Mouse (Mus musculus) hindbrain, embryonic 13.5 days (tissue): Measurements from ENCODE around the gene Kirrel2. TPM values are rescaled to one million over a fixed set of nuclear protein-coding genes. Genes with fewer than 3 reads are reported as not detected.
A peak's percentile ranks its signal among the peaks of the same experiment; 100 is the strongest.

Source experiments
- ATAC-seq: fragments of 200-750 bp; cut with Nextera tagmentation; 2 replicates; pipeline ENCODE4 v1.8.0; 2017; ENCODE audit warnings: moderate TSS enrichment; ENCODE audit not compliant: low FRiP score
- H3K27ac ChIP-seq: fragments of 300-500 bp; sonication (generic); 2 replicates; pipeline ENCODE4 v1.5.1; 2015; ENCODE audit warnings: inconsistent platforms, mild to moderate bottlenecking, moderate library complexity
- H3K27me3 ChIP-seq: fragments of 300-500 bp; sonication (generic); 2 replicates; pipeline ENCODE4 v1.6.1; 2015; ENCODE audit warnings: mild to moderate bottlenecking, inconsistent platforms
- H3K36me3 ChIP-seq: fragments of 300-500 bp; sonication (generic); 2 replicates; pipeline ENCODE4 v1.6.1; 2015; ENCODE audit warnings: mild to moderate bottlenecking, inconsistent platforms
- H3K4me1 ChIP-seq: fragments of 300-500 bp; sonication (generic); replicated peaks from 2 replicates; pipeline ENCODE4 v1.6.1; 2015; ENCODE audit warnings: inconsistent platforms
- H3K4me2 ChIP-seq: fragments of 300-500 bp; sonication (generic); 2 replicates; pipeline ENCODE4 v1.6.1; 2015; ENCODE audit warnings: inconsistent platforms, mild to moderate bottlenecking, moderate library complexity
- H3K4me3 ChIP-seq: fragments of 300-500 bp; sonication (generic); 2 replicates; pipeline ENCODE4 v1.5.1; 2015; ENCODE audit warnings: mild to moderate bottlenecking, inconsistent platforms
- H3K9ac ChIP-seq: fragments of 300-500 bp; sonication (generic); 2 replicates; pipeline ENCODE4 v1.6.1; 2015; ENCODE audit warnings: mild to moderate bottlenecking, inconsistent platforms
- H3K9me3 ChIP-seq: fragments of 300-500 bp; sonication (generic); 2 replicates; pipeline ENCODE4 v1.6.1; 2016; ENCODE audit warnings: inconsistent platforms
- WGBS: fragments of 180-500 bp; shearing (Covaris S2); methylation state at CpG from one replicate; pipeline ENCODE4 v1.1.7; 2015; 5-methylcytosine and 5-hydroxymethylcytosine counted together
- polyA plus RNA-seq: library from polyadenylated mRNA; unstranded; fragments of >200 nt; fragmentation: Nextera tagmentation; extraction: Ambion mirVana; gene quantifications from 2 replicates; pipeline ENCODE4 v1.2.1, GENCODE M21; 2015

Gene Kirrel2
- polyA plus RNA-seq, 1 experiment from 2014 or later, result 10.0 TPM

DNA sequence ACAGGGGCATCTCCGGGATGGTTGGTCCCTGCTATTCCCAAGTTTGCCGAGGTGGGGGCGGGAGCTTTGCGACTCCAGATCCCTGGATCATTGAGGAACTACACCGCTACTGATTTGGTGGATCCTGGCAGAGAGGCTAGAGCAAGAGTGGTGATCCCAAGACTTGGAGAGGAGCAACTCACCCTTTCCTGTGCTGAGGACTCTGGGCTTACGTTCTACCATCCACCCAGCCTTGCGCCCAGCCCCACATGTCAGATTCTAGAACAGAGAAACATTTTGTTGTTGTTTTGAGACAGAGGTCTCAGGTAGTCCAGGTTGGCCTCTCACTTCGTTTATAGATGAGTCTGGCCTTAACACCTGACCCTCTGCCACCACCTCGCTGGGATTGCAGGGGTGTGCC lies 34.9 kb downstream of the Kirrel2 start:
- peaks cover 3% of the 10 kb centered on the region; the same call in 1 of the 2 replicates for H3K9me3 ChIP-seq
- H3K36me3 ChIP-seq, result peaks cover 20% of the 10 kb centered on the region
- H3K4me1 ChIP-seq, result peaks cover 24% of the 10 kb centered on the region
- WGBS, result 17% methylated on average over 9 of the region's 9 CpGs
- peaks cover 8% of the 10 kb centered on the region; the same call in 1 of the 2 replicates for H3K27me3 ChIP-seq
- peak overlapping the region; percentile 81 for H3K9ac ChIP-seq
- peak overlapping the region; percentile 96 for H3K4me2 ChIP-seq
- H3K27ac ChIP-seq, result peak overlapping the region; percentile 72
- ATAC-seq, result peak; percentile 55
- H3K4me3 ChIP-seq, result peak overlapping the region; percentile 62

DNA sequence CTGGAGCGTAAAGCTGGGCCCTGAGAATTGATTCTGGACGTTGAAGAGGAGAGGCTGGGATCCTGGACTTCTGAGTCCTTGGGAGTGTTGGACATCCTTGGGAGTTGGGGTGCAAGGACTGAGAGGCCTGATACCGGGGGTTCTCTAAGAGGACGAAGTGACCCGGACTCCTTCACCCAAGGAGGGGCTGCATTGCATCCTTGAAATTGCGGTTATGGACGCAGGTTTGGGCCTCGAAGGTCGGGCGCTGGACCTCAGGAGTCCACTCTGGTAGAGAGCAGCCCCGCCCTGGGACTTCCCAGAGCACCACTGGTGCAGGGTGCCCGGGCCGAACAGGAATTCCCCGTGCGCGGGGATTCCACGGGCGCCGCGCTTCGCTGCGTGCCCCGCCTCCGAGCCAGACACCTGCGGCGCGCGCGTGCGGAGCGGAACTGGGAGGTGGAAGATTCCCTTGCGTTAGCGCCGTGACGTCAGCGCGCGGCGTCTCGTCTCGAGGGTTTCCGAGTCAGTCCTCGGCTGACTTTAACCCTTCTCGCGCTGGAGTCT lies 35.5 kb downstream of the Kirrel2 start:
- peak overlapping the region; percentile 81 for H3K9ac ChIP-seq
- H3K9me3 ChIP-seq, result peaks cover 3% of the 10 kb centered on the region; the same call in 1 of the 2 replicates
- H3K4me3 ChIP-seq, result peak overlapping the region; percentile 62
- H3K27ac ChIP-seq, result peak overlapping the region; percentile 72
- peaks cover 16% of the 10 kb centered on the region for H3K36me3 ChIP-seq
- under 1% methylated on average over 45 of the region's 45 CpGs for WGBS
- H3K27me3 ChIP-seq, result peaks cover 8% of the 10 kb centered on the region; the same call in 1 of the 2 replicates
- peak; percentile 89 for ATAC-seq
- H3K4me1 ChIP-seq, result peaks cover 24% of the 10 kb centered on the region
- peak overlapping the region; percentile 96 for H3K4me2 ChIP-seq

DNA sequence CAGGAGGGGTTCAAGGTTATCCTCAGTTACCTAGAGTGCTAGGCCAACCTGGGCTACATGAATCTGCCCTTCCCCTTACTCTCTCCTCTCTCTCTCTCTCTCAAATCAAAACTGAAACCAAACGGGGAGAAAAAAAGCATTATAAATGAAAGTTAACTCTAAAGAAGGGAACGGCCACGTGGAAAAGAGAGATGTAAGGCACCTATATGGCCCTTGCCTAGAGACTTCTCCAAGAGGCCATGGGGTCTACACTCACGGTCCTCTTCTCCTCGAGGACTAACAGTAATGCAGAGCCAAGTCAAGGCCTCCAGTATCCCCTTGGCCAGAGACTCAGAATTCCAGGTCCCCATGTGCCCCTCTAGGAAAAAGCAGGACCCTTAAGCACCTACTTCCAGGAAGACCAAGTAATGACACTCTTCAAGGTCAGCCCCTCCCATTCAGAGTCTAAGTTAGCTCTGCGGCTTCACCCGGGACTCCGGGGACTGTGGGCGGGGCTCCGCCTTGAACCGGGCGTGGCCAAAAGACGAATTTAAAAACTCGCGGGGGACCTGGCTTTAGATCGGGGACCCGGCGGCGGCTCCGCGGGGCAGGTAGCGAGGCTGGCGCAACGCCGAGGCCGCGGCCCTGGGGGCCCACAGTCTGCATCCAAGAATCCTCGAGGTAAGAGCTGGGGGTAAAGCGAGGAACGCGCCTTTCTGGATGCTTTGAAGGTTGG lies 36.2 kb downstream of the Kirrel2 start, which contains the start of gene Nfkbid:
Gene Nfkbid, plus strand, starts transcription at position 558 of the 715 bp plus-strand sequence.
- Histone ChIP-seq H3K9ac (peak within 1 kb of the TSS; percentile 81), H3K4me1 (peaks cover 24% of the 10 kb centered on the region), H3K36me3 (peaks cover 11% of the 10 kb centered on the region), H3K27me3 (peaks cover 8% of the 10 kb centered on the region; the same call in 1 of the 2 replicates), H3K9me3 (peaks cover 3% of the 10 kb centered on the region; the same call in 1 of the 2 replicates), H3K27ac (peak within 1 kb of the TSS; percentile 72), H3K4me2 (peak within 1 kb of the TSS; percentile 96), H3K4me3 (peak within 1 kb of the TSS; percentile 62)
- ATAC-seq, result peak; percentile 9; the same call in 1 of the 2 replicates
- 11% methylated on average over 31 of the region's 31 CpGs for WGBS

DNA sequence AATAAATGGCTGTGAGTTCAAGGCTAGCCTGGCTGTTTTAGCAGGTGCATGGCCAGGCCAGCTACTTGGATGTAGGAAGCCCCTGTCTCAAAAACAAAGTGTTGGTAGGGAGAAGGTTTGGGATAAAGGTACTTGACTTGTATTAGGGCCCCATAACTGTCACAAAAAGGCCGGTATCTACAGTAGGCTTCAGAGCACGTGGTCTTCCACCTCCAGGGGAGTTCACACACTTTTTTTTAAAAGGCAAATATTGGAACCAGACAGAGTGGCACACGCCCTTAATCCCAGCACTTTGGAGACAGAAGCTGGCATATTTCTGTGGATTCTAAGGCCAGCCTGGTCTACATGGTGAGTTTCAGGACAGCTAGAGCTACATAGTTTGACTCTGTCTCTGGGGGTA lies 36.8 kb downstream of the Kirrel2 start:
- peaks cover 24% of the 10 kb centered on the region for H3K4me1 ChIP-seq
- 86% methylated on average over 3 of the region's 3 CpGs for WGBS
- H3K4me2 ChIP-seq, result no peak overlapping the region

DNA sequence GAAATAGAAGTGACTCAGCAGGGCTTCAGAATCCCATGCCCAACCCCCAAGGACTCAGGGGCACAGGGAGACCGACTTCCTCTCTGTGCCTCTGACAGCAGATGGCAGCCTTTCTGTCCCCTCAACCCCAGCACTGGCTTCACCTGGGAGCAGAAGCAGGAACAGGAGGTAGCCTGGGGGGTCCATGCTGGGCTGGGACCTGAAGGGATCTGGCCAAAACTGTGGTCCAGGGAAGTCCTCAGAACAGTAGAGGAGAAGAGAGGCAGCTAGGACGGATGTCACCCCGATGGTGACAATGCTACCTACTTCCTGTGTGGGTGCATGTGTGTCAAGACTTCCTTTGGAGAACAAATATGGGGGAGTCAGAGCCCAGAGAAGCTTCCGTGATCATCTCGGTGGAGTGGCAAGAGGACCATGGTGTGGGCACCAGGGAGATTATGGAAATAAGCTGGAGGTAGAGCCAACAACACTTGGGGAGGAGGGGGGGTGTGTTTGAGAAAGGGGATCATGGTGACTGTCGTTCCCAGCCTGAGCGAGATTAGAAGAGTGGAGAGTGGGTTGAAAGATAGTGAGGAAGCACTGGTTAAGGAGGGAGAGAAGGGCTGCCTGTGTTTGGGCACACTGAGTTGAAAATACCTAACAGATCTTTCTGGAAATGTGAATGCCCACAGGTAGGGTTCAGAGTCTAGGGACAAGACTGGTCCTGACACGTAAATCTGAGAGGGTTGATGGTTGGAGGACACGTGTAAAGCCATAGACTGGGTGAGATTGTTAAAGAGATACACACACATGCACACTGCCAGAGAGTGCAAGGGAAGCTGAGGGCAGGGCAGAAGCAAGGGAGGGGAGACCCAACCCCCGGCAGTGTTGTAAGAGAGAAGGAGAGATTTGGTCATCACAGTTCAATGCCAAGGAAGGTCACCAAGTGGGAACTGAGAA lies 37.7 kb downstream of the Kirrel2 start, which contains the start of gene Hcst:
Gene Hcst, minus strand, starts transcription at position 294 of the 939 bp plus-strand sequence.
- Histone ChIP-seq H3K4me3 (no peak within 1 kb of the TSS), H3K4me2 (no peak within 1 kb of the TSS), H3K9ac (no peak within 1 kb of the TSS), H3K27me3 (peaks cover 8% of the 10 kb centered on the region; the same call in 1 of the 2 replicates), H3K36me3 (no peaks in the 10 kb centered on the region), H3K4me1 (peaks cover 24% of the 10 kb centered on the region), H3K27ac (no peak within 1 kb of the TSS), H3K9me3 (peaks cover 3% of the 10 kb centered on the region; the same call in 1 of the 2 replicates)
- 78% methylated on average over 10 of the region's 10 CpGs for WGBS
- ATAC-seq, result no peak

More for the DNA sequence above, 36.8 kb downstream of the Kirrel2 start:
- H3K36me3 ChIP-seq, result peaks cover 7% of the 10 kb centered on the region
- no peak overlapping the region; the same call in 1 of the 2 replicates for H3K27ac ChIP-seq
- no peak overlapping the region for H3K4me3 ChIP-seq
- H3K9me3 ChIP-seq, result peaks cover 3% of the 10 kb centered on the region; the same call in 1 of the 2 replicates
- H3K9ac ChIP-seq, result no peak overlapping the region
- peaks cover 8% of the 10 kb centered on the region; the same call in 1 of the 2 replicates for H3K27me3 ChIP-seq
- ATAC-seq, result no peak

DNA sequence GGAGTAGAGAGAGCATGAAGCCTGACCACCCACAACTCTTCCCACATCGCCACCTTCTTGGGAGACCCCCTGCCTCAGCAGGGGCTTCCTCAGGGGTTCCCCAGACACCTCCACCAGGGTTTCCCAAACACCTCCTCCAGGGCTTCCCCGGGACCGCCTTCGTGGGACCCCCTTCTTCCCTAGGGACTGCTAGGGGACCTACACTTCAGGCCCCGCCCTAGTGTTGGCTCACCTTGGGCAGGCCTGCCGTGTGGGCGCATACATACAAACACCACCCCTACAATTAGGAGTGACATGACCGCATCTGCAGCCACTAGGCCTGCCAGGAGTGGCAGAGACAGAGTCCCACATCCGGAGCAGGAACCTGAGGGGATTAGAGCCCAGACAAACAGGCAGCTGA lies 39.6 kb downstream of the Kirrel2 start:
- H3K9ac ChIP-seq, result no peak overlapping the region
- no peak overlapping the region for H3K4me2 ChIP-seq
- peaks cover 13% of the 10 kb centered on the region for H3K4me1 ChIP-seq
- WGBS, result 79% methylated on average over 9 of the region's 9 CpGs
- H3K27ac ChIP-seq, result no peak overlapping the region
- H3K27me3 ChIP-seq, result peaks cover 8% of the 10 kb centered on the region; the same call in 1 of the 2 replicates
- no peaks in the 10 kb centered on the region for H3K36me3 ChIP-seq
- no peak overlapping the region for H3K4me3 ChIP-seq
- no peak for ATAC-seq
- H3K9me3 ChIP-seq, result peaks cover 3% of the 10 kb centered on the region; the same call in 1 of the 2 replicates

DNA sequence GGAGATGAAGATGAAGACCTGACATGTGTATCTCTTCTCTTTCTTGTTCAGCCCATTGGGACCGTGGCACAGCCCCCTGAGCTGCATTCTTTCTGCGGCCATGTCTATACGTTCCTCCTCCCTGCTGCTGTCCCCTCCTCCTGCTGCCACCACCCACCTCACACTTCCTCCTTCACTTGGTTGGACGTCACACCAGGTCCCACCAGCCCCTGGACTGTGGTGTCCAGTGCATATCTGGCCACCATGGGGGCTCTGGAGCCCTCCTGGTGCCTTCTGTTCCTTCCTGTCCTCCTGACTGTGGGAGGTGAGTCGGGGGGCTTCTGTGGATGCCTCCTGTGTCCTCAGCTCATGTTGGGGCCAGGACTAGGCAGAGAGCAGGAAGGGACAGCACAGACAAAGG lies 43.9 kb downstream of the Kirrel2 start, which contains the start of gene Tyrobp:
Gene Tyrobp, plus strand, starts transcription at position 165 of the 400 bp plus-strand sequence.
- no peak within 1 kb of the TSS for H3K9ac ChIP-seq
- no peak within 1 kb of the TSS for H3K4me3 ChIP-seq
- no peak within 1 kb of the TSS for H3K4me2 ChIP-seq
- 80% methylated on average over 5 of the region's 5 CpGs for WGBS
- H3K36me3 ChIP-seq, result no peaks in the 10 kb centered on the region
- no peaks in the 10 kb centered on the region for H3K27me3 ChIP-seq
- no peaks in the 10 kb centered on the region for H3K9me3 ChIP-seq
- H3K4me1 ChIP-seq, result no peaks in the 10 kb centered on the region
- no peak within 1 kb of the TSS for H3K27ac ChIP-seq
- no peak for ATAC-seq

DNA sequence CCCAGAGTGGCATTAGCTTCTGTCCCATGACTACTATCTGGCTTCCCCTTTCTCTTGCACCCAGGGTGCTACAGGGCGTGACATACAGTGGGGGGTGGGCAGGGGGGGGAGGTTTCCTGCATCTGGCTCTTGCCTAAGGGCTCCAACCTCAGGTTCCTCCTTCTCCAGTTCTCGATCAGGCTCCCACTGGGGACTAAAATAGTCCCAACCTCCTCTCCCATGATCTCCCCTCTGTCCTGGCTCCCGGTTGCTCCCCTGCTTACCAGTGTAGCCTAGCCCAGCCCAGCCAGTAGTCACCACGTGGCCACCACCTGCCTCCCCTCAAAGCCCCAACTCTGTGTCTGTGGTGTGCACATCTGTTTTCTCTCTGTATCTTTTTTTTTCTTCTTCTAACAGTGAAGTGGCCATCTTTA lies 44.7 kb downstream of the Kirrel2 start:
- no peak for ATAC-seq
- no peaks in the 10 kb centered on the region for H3K27me3 ChIP-seq

DNA sequence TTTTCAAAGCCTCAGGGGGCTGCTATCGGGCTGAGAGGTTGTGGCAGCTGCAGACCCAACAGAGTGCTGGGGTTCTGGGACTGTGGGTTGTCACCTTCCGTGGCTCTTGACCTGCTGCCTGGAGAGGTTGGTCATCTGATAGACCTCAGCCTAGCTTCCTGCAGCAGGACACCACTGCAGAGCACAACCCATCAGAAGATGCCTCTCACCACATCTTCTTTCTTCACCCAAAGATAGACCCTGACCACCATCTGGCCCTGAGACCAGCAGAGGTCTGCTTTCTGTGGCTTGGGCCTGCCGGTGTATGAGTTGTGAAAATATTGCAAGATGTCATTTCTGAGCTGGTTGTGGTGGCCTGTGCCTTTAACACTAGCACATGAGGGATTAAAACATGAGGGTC lies 46.5 kb downstream of the Kirrel2 start:
- Histone ChIP-seq H3K27me3 (no peaks in the 10 kb centered on the region), H3K36me3 (no peaks in the 10 kb centered on the region), H3K4me2 (no peak overlapping the region), H3K27ac (no peak overlapping the region), H3K9ac (no peak overlapping the region), H3K4me3 (no peak overlapping the region), H3K9me3 (no peaks in the 10 kb centered on the region), H3K4me1 (no peaks in the 10 kb centered on the region)
- ATAC-seq, result no peak
- WGBS, result 82% methylated on average over 3 of the region's 3 CpGs

More for the DNA sequence above, 44.7 kb downstream of the Kirrel2 start:
- H3K36me3 ChIP-seq, result no peaks in the 10 kb centered on the region
- no peak overlapping the region for H3K4me3 ChIP-seq
- H3K27ac ChIP-seq, result no peak overlapping the region
- H3K9ac ChIP-seq, result no peak overlapping the region
- H3K4me2 ChIP-seq, result no peak overlapping the region
- no peaks in the 10 kb centered on the region for H3K9me3 ChIP-seq
- no peaks in the 10 kb centered on the region for H3K4me1 ChIP-seq
- WGBS, result 59% methylated on average over 4 of the region's 4 CpGs

DNA sequence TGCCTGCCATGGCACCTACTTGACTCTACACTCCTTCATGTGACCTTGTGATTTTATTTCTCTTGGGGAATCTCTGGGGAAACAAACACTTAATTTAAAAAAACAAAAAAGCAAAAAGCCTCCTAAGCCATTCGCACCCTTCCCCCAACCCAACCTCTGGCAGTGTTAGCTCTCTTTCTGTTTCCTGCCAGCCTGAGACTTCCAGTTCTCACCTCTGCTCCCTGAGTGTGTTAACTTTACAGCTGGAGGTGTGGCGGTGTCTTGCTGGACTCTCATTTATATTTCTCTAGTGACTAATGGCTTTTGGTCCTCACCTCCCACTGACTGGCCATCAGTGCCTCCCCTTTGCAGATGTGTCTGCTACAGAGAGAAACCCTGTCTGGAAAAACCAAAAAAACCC lies 47.7 kb downstream of the Kirrel2 start:
- Histone ChIP-seq H3K4me3 (no peak overlapping the region), H3K27ac (no peak overlapping the region), H3K36me3 (no peaks in the 10 kb centered on the region), H3K27me3 (no peaks in the 10 kb centered on the region), H3K4me1 (no peaks in the 10 kb centered on the region), H3K9me3 (no peaks in the 10 kb centered on the region), H3K4me2 (no peak overlapping the region), H3K9ac (no peak overlapping the region)
- WGBS, result 80% methylated on average over 2 of the region's 2 CpGs
- ATAC-seq, result no peak

DNA sequence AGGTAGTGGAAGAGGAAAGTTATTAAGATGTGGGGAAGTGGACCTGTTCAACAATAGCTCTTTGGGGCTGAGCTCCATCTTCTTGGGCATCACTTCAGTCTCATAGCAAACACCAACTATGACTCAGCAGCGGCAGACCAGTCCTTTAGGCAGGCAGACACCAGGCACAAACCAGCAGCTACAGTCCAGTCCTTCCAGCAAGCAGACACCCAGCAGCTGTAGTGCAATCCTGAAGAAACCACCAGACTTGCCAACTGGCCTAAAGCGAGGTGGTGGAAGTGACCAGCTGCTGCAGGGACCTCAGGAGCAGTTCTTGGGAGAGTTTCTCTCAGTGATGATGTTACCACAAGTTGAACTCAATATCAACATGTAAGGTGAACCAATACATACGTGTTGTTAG lies 48.9 kb downstream of the Kirrel2 start:
- H3K9ac ChIP-seq, result no peak overlapping the region
- no peaks in the 10 kb centered on the region for H3K27me3 ChIP-seq
- H3K4me2 ChIP-seq, result no peak overlapping the region
- no peak overlapping the region for H3K4me3 ChIP-seq
- H3K27ac ChIP-seq, result no peak overlapping the region
- no peaks in the 10 kb centered on the region for H3K36me3 ChIP-seq
- ATAC-seq, result no peak
- no peaks in the 10 kb centered on the region for H3K9me3 ChIP-seq
- WGBS, result 82% methylated on average over 3 of the region's 3 CpGs
- H3K4me1 ChIP-seq, result no peaks in the 10 kb centered on the region
